14 mouse cellular contexts compared by ENCODE assay signal in the genomic region with DNA sequence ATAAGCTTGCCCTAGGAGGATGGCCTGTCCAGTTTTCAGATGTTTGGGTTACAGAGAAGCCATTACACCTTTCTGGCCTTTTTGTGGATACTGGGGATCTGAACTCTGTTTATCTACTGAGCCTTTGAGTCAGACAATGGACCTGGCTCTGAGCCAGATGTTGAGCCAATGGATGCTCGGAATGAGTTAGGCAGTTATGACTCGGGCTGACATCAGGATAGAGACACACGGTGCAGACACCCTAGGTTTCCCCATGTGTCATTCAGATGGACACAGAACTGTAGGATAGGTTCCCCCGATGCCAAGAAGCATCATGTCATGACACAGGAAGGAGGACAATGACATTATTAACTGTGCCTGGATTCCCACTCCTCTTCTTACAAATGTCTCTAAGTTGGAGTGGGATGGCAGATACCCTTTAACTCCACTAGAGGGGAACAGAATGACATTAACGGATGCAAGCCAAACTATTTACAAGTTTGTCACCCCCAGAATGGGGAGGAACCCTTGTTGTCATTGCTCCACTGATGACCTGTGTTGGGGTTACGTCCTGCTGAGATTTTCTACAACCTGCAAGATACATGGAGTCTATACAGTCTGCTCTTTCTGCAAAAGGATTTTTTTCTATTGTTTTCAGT.
DNase-seq lines count a peak whose midpoint lies in the region; ATAC-seq and TF ChIP-seq lines count a peak whose summit lies in the region.
"Had no signal": no experiment of that assay in that cellular context is flagged by ENCODE, and none has a peak within 500 bp of the region (broad histone marks: within the 10 kb centered on the region; RNA-seq: fewer than 3 reads in every experiment).

No protein-coding gene starts in this region.

- H3K36me3 ChIP-seq in midbrain, embryonic 15.5 days (replicated peaks), result no peaks in the 10 kb centered on the region
- H3K36me3 ChIP-seq: lung, embryonic 15.5 days had no signal

- no peaks in the 10 kb centered on the region for H3K4me1 ChIP-seq in midbrain, embryonic 15.5 days
- H3K4me1 ChIP-seq: lung, embryonic 15.5 days had no signal

- 80% methylated on average over 6 of the region's 6 CpGs for WGBS in midbrain, embryonic 15.5 days

- H3K27me3 ChIP-seq in midbrain, embryonic 15.5 days (replicated peaks), result no peaks in the 10 kb centered on the region
- H3K27me3 ChIP-seq: lung, embryonic 15.5 days had no signal

- no peak overlapping the region for H3K4me2 ChIP-seq in midbrain, embryonic 15.5 days
- H3K4me2 ChIP-seq: lung, embryonic 15.5 days had no signal

- TF ChIP-seq CTCF in left cerebral cortex, adult 2 months (IDR thresholded peaks at IDR 0.05), result peak; percentile 23

- intact Hi-C loops in heart, postnatal 25 days (cut with DNase I), result no loop called here
- intact Hi-C loops in left cerebral cortex, adult 2 months (cut with DNase I), result no loop called here

- H3K27ac ChIP-seq in left cerebral cortex, adult 2 months, result no peak overlapping the region
- no peak overlapping the region for H3K27ac ChIP-seq in midbrain, embryonic 15.5 days
- H3K27ac ChIP-seq: lung, embryonic 15.5 days had no signal

- no peak overlapping the region for H3K9ac ChIP-seq in midbrain, embryonic 15.5 days
- H3K9ac ChIP-seq: lung, embryonic 15.5 days had no signal

- ATAC-seq in midbrain, embryonic 15.5 days (replicated peaks), result no peak
- ATAC-seq: intestine, embryonic 16.5 days had no signal

- no peak overlapping the region for H3K4me3 ChIP-seq in left cerebral cortex, adult 2 months
- no peak overlapping the region for H3K4me3 ChIP-seq in midbrain, embryonic 15.5 days
- H3K4me3 ChIP-seq: lung, embryonic 15.5 days had no signal

- peak; percentile 88 for DNase-seq in heart, adult 11 months
- DNase-seq in heart, postnatal 25 days (ENCODE audit: low spot score), result no peak
- DNase-seq in left cerebral cortex, adult 2 months (ENCODE audit: extremely low spot score in 1 of 2, low spot score in 2 of 2), result no peak
- no peak for DNase-seq in left cerebral cortex, adult 9 months (ENCODE audit: low spot score in 2 of 2)
- DNase-seq in 416B (ENCODE audit: low read depth), result peak; percentile 24
- peak; percentile 15 for DNase-seq in adrenal gland, postnatal 10 days
- no peak for DNase-seq in right cerebral cortex, postnatal 36 days (ENCODE audit: low spot score in 2 of 2)
- DNase-seq: cerebellum, adult 9-10 months; gastrocnemius, postnatal 36 days; left cerebral cortex, postnatal 4 days; right cerebral cortex, adult 18-20 months had no signal

- H3K9me3 ChIP-seq in midbrain, embryonic 15.5 days, result no peaks in the 10 kb centered on the region
- H3K9me3 ChIP-seq: lung, embryonic 15.5 days had no signal

Comparison
In these comparisons a context has a peak if more than half of its experiments do, and no peak if none do; other contexts are left out.
1. DNase-seq: peak in heart, adult 11 months (single experiment), 416B (single experiment) and adrenal gland, postnatal 10 days (single experiment); none in heart, postnatal 25 days (single experiment), left cerebral cortex, adult 2 months (0 of 2), left cerebral cortex, adult 9 months (0 of 2) and right cerebral cortex, postnatal 36 days (0 of 2).